Mouse (Mus musculus) stomach, embryonic 16.5 days (tissue): ENCODE data around the gene H2afv. TPM values are rescaled to one million over a fixed set of nuclear protein-coding genes. Genes with fewer than 3 reads are reported as not detected.
A peak's percentile ranks its signal among the peaks of the same experiment; 100 is the strongest.
"Not testable (repeated sequence)": the region's sequence is repeated elsewhere in the genome, so short reads cannot be mapped to it uniquely, and the experiment has no call there.

ENCODE experiments used
- ATAC-seq: fragments of 200-750 bp; cut with Nextera tagmentation; 2 replicates; pipeline ENCODE4 v1.8.0; 2017; ENCODE audit warnings: moderate number of reproducible peaks, moderate TSS enrichment; ENCODE audit not compliant: insufficient read depth, low FRiP score
- H3K27ac ChIP-seq: fragments of 300-500 bp; sonication (generic); 2 replicates; pipeline ENCODE4 v1.5.1; 2014; ENCODE audit warnings: low read length
- H3K27me3 ChIP-seq: fragments of 300-500 bp; sonication (generic); 2 replicates; pipeline ENCODE4 v1.6.1; 2014; ENCODE audit warnings: low read length, control low read depth, mixed read lengths; ENCODE audit not compliant: control insufficient read depth, insufficient read depth
- H3K36me3 ChIP-seq: fragments of 300-500 bp; sonication (generic); 2 replicates; pipeline ENCODE4 v1.6.1; 2014; ENCODE audit warnings: low read length; ENCODE audit not compliant: control insufficient read depth, insufficient read depth
- H3K4me1 ChIP-seq: fragments of 300-500 bp; sonication (generic); 2 replicates; pipeline ENCODE4 v1.6.1; 2014; ENCODE audit warnings: low read length, control low read depth, mixed read lengths; ENCODE audit not compliant: control insufficient read depth, insufficient read depth
- H3K4me2 ChIP-seq: fragments of 300-500 bp; sonication (generic); 2 replicates; pipeline ENCODE4 v1.6.1; 2014; ENCODE audit warnings: low read depth, low read length, mixed read lengths
- H3K4me3 ChIP-seq: fragments of 300-500 bp; sonication (generic); replicated peaks from 2 replicates; pipeline ENCODE4 v1.5.1; 2014; ENCODE audit warnings: mild to moderate bottlenecking, low read length
- H3K9ac ChIP-seq: fragments of 300-500 bp; sonication (generic); 2 replicates; pipeline ENCODE4 v1.6.1; 2014; ENCODE audit warnings: low read length
- H3K9me3 ChIP-seq: fragments of 300-500 bp; sonication (generic); replicated peaks from 2 replicates; pipeline ENCODE4 v1.6.1; 2016; ENCODE audit warnings: low read length, control low read depth; ENCODE audit not compliant: control insufficient read depth
- WGBS: fragments of 180-500 bp; shearing (Covaris S2); extraction: QIAGEN DNeasy Blood & Tissue Kit; methylation state at CpG from one replicate; pipeline ENCODE4 v1.1.7; 2014; 5-methylcytosine and 5-hydroxymethylcytosine counted together
- polyA plus RNA-seq: library from polyadenylated mRNA; unstranded; fragments of >200 nt; fragmentation: Nextera tagmentation; extraction: Ambion mirVana; gene quantifications from 2 replicates; pipeline ENCODE4 v1.2.1, GENCODE M21; 2015

The H2afv gene
- polyA plus RNA-seq, 1 experiment from 2014 or later, result 363 TPM

GRCm38 (mm10) chr11:6414751-6415550, 29.3 kb downstream of the H2afv start, which contains the start of gene Ppia:
Ppia (plus strand) TSS chr11:6415443.
- 5% methylated on average over 21 of the region's 21 CpGs for WGBS
- Histone ChIP-seq H3K36me3 (peaks cover 1% of the 10 kb centered on the region; the same call in 1 of the 2 replicates), H3K27me3 (no peaks in the 10 kb centered on the region), H3K9ac (peak within 1 kb of the TSS; percentile 97), H3K27ac (peak within 1 kb of the TSS; percentile 99), H3K4me1 (peaks cover 18% of the 10 kb centered on the region), H3K9me3 (no peaks in the 10 kb centered on the region), H3K4me2 (peak within 1 kb of the TSS; percentile 95), H3K4me3 (peak within 1 kb of the TSS; percentile 98)
- peak; percentile 51 for ATAC-seq

- no peak overlapping the region for H3K4me2 ChIP-seq
- WGBS, result 92% methylated on average over 9 of the region's 12 CpGs
- no peak overlapping the region for H3K9ac ChIP-seq
- H3K27me3 ChIP-seq, result no peaks in the 10 kb centered on the region
- H3K4me3 ChIP-seq, result no peak overlapping the region
- no peaks in the 10 kb centered on the region for H3K36me3 ChIP-seq
- H3K4me1 ChIP-seq, result peaks cover 13% of the 10 kb centered on the region
- ATAC-seq, result no peak
- H3K27ac ChIP-seq, result no peak overlapping the region
- no peaks in the 10 kb centered on the region for H3K9me3 ChIP-seq
Observed at GRCm38 (mm10) chr11:6413264-6413663, 31.0 kb downstream of the H2afv start.

- no peak for ATAC-seq
- H3K9me3 ChIP-seq, result no peaks in the 10 kb centered on the region
- no peak overlapping the region for H3K4me2 ChIP-seq
- 5% methylated on average over 5 of the region's 5 CpGs for WGBS
- no peaks in the 10 kb centered on the region for H3K27me3 ChIP-seq
- no peak overlapping the region for H3K4me3 ChIP-seq
- H3K27ac ChIP-seq, result no peak overlapping the region
- no peaks in the 10 kb centered on the region for H3K36me3 ChIP-seq
- H3K9ac ChIP-seq, result no peak overlapping the region
- peaks cover 12% of the 10 kb centered on the region for H3K4me1 ChIP-seq
Observed at GRCm38 (mm10) chr11:6411684-6412083, 32.6 kb downstream of the H2afv start.

- H3K9me3 ChIP-seq, H3K36me3 ChIP-seq, H3K4me2 ChIP-seq, H3K27me3 ChIP-seq, H3K27ac ChIP-seq, H3K4me3 ChIP-seq, H3K9ac ChIP-seq, ATAC-seq: not testable (repeated sequence)
- H3K4me1 ChIP-seq, result peaks cover 21% of the 10 kb centered on the region
- WGBS, result 86% methylated on average over 5 of the region's 5 CpGs
Observed at GRCm38 (mm10) chr11:6410755-6411154, 33.5 kb downstream of the H2afv start.

- Histone ChIP-seq H3K9ac (no peak overlapping the region), H3K4me1 (peaks cover 27% of the 10 kb centered on the region), H3K4me2 (no peak overlapping the region), H3K4me3 (no peak overlapping the region), H3K27me3 (no peaks in the 10 kb centered on the region), H3K9me3 (no peaks in the 10 kb centered on the region), H3K36me3 (no peaks in the 10 kb centered on the region), H3K27ac (no peak overlapping the region)
- no peak for ATAC-seq
- 50% methylated on average over 5 of the region's 5 CpGs for WGBS
Observed at GRCm38 (mm10) chr11:6410050-6410602, 34.1 kb downstream of the H2afv start.

- peaks cover 34% of the 10 kb centered on the region for H3K4me1 ChIP-seq
- H3K4me2 ChIP-seq, result no peak overlapping the region
- no peak overlapping the region for H3K4me3 ChIP-seq
- no peak for ATAC-seq
- H3K36me3 ChIP-seq, result peaks cover 7% of the 10 kb centered on the region; the same call in 1 of the 2 replicates
- 72% methylated on average over 3 of the region's 3 CpGs for WGBS
- H3K27ac ChIP-seq, result peak overlapping the region; percentile 95
- no peaks in the 10 kb centered on the region for H3K27me3 ChIP-seq
- H3K9ac ChIP-seq, result peak overlapping the region; percentile 59; the same call in 1 of the 2 replicates
- H3K9me3 ChIP-seq, result no peaks in the 10 kb centered on the region
Observed at GRCm38 (mm10) chr11:6407162-6407621, 37.1 kb downstream of the H2afv start.

GRCm38 (mm10) chr11:6406251-6407161, 37.7 kb downstream of the H2afv start:
- peak; percentile 81 for ATAC-seq
- H3K4me2 ChIP-seq, result peak overlapping the region; percentile 22
- WGBS, result 32% methylated on average over 14 of the region's 14 CpGs

GRCm38 (mm10) chr11:6405591-6406081, 38.6 kb downstream of the H2afv start:
- Histone ChIP-seq H3K27ac (peak overlapping the region; percentile 95), H3K27me3 (no peaks in the 10 kb centered on the region), H3K36me3 (peaks cover 11% of the 10 kb centered on the region; the same call in 1 of the 2 replicates), H3K4me3 (no peak overlapping the region), H3K4me1 (peaks cover 34% of the 10 kb centered on the region), H3K9me3 (no peaks in the 10 kb centered on the region), H3K4me2 (no peak overlapping the region), H3K9ac (peak overlapping the region; percentile 38; the same call in 1 of the 2 replicates)
- WGBS, result 37% methylated on average over 4 of the region's 4 CpGs
- ATAC-seq, result peak; percentile 38; the same call in 1 of the 2 replicates

More at GRCm38 (mm10) chr11:6406251-6407161, 37.7 kb downstream of the H2afv start:
- peaks cover 11% of the 10 kb centered on the region; the same call in 1 of the 2 replicates for H3K36me3 ChIP-seq
- H3K4me1 ChIP-seq, result peaks cover 34% of the 10 kb centered on the region
- H3K27ac ChIP-seq, result peak overlapping the region; percentile 95
- no peak overlapping the region for H3K4me3 ChIP-seq
- H3K9me3 ChIP-seq, result no peaks in the 10 kb centered on the region
- peak overlapping the region; percentile 59 for H3K9ac ChIP-seq
- no peaks in the 10 kb centered on the region for H3K27me3 ChIP-seq
